Mouse (Mus musculus) limb, embryonic 14.5 days (tissue): ENCODE results near the gene Pxdc1. TPM values are rescaled to one million over a fixed set of nuclear protein-coding genes. Genes with fewer than 3 reads are reported as not detected.

Experiments used
- ATAC-seq: fragments of 200-750 bp; cut with Nextera tagmentation; 2 replicates; pipeline ENCODE4 v1.8.0; 2017; ENCODE audit warnings: low read depth, moderate number of reproducible peaks, moderate TSS enrichment; ENCODE audit not compliant: low FRiP score
- DNase-seq: peaks from one replicate; pipeline ENCODE4 v3.0.0-alpha.2; 2015; ENCODE audit warnings: low spot score
- H3K27ac ChIP-seq: fragments of 300-500 bp; sonication (generic); replicated peaks from 2 replicates; pipeline ENCODE4 v1.5.1; 2014; ENCODE audit warnings: low read depth, mild to moderate bottlenecking, low read length, moderate library complexity, mixed read lengths
- H3K27me3 ChIP-seq: fragments of 300-500 bp; sonication (generic); 2 replicates; pipeline ENCODE4 v1.6.1; 2014; ENCODE audit warnings: low read length, mixed read lengths; ENCODE audit not compliant: control insufficient read depth, insufficient read depth
- H3K36me3 ChIP-seq: fragments of 300-500 bp; sonication (generic); 2 replicates; pipeline ENCODE4 v1.6.1; 2014; ENCODE audit warnings: mild to moderate bottlenecking, low read length, moderate library complexity, mixed read lengths; ENCODE audit not compliant: control insufficient read depth, insufficient read depth
- H3K4me1 ChIP-seq: fragments of 300-500 bp; sonication (generic); 2 replicates; pipeline ENCODE4 v1.6.1; 2014; ENCODE audit warnings: antibody characterized with exemption, low read length, mixed read lengths; ENCODE audit not compliant: control insufficient read depth, insufficient read depth
- H3K4me2 ChIP-seq: fragments of 300-500 bp; sonication (generic); replicated peaks from 2 replicates; pipeline ENCODE4 v1.6.1; 2014; ENCODE audit warnings: low read depth, mild to moderate bottlenecking, low read length, moderate library complexity; ENCODE audit not compliant: severe bottlenecking
- H3K4me3 ChIP-seq: fragments of 300-500 bp; sonication (generic); replicated peaks from 2 replicates; pipeline ENCODE4 v1.5.1; 2014; ENCODE audit warnings: low read length
- H3K9ac ChIP-seq: fragments of 300-500 bp; sonication (generic); 2 replicates; pipeline ENCODE4 v1.6.1; 2014; ENCODE audit warnings: mild to moderate bottlenecking, low read depth, low read length, moderate library complexity; ENCODE audit not compliant: severe bottlenecking
- H3K9me3 ChIP-seq: fragments of 300-500 bp; sonication (generic); 2 replicates; pipeline ENCODE4 v1.6.1; 2016; ENCODE audit warnings: low read length; ENCODE audit not compliant: control insufficient read depth
- POLR2A ChIP-seq: fragments of 200-500 bp; IDR thresholded peaks from 2 replicates; pipeline ENCODE4 v1.8.0; 2012; ENCODE audit warnings: inconsistent platforms, mild to moderate bottlenecking, moderate library complexity, borderline replicate concordance; ENCODE audit not compliant: insufficient read depth, insufficient read length; ENCODE audit errors: extremely low read depth
- WGBS: fragments of 180-500 bp; shearing (Covaris S2); extraction: QIAGEN DNeasy Blood & Tissue Kit; methylation state at CpG from one replicate; pipeline ENCODE4 v1.1.7; 2014; 5-methylcytosine and 5-hydroxymethylcytosine counted together
- polyA plus RNA-seq, 2 experiments: library from polyadenylated mRNA; depleted of rRNA in 1 of 2; stranded (reverse) in 1 of 2; unstranded in 1 of 2; fragments of >200 nt; fragmentation: Nextera tagmentation in 1 of 2; extraction: Ambion mirVana in 1 of 2; gene quantifications; 2 replicates each; pipeline versions ENCODE4 v1.2.1 to v1.2.3; 2012 to 2014

The Pxdc1 gene
- polyA plus RNA-seq, 2 experiments: 24.0 to 27.7 TPM

DNA sequence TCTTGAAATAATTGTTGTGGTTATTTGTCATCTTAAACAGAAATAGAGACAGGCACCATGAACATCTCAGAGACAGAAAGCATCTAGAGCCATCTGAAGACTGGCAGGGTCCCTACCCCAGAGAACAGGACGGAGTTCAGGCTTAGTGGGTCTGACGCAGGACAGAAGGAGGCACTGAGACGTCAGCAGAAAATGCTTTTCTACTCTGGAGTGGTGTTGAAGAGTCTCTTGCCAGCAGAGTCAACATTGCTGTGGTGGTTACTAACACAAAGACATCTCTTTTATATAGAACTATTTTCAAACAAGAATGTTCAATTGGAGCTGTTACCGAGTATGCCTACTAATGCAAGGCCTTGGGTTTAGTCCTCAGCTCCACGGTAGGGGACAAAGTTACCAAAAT, 20.1 kb upstream of the Pxdc1 start:
- no peak overlapping the region for H3K4me2 ChIP-seq
- H3K4me1 ChIP-seq: 0 out of 2 replicates have a peak, but pooled peaks cover 5% of the 10 kb centered on the region
- no peak for DNase-seq
- H3K4me3 ChIP-seq: no peak overlapping the region
- ATAC-seq: no peak
- no peaks in the 10 kb centered on the region for H3K9me3 ChIP-seq
- H3K36me3 ChIP-seq: no peaks in the 10 kb centered on the region
- H3K27ac ChIP-seq: no peak overlapping the region
- 91% methylated on average over 5 of the region's 5 CpGs for WGBS
- no peak for TF ChIP-seq POLR2A
- no peak overlapping the region for H3K9ac ChIP-seq
- H3K27me3 ChIP-seq: no peaks in the 10 kb centered on the region

DNA sequence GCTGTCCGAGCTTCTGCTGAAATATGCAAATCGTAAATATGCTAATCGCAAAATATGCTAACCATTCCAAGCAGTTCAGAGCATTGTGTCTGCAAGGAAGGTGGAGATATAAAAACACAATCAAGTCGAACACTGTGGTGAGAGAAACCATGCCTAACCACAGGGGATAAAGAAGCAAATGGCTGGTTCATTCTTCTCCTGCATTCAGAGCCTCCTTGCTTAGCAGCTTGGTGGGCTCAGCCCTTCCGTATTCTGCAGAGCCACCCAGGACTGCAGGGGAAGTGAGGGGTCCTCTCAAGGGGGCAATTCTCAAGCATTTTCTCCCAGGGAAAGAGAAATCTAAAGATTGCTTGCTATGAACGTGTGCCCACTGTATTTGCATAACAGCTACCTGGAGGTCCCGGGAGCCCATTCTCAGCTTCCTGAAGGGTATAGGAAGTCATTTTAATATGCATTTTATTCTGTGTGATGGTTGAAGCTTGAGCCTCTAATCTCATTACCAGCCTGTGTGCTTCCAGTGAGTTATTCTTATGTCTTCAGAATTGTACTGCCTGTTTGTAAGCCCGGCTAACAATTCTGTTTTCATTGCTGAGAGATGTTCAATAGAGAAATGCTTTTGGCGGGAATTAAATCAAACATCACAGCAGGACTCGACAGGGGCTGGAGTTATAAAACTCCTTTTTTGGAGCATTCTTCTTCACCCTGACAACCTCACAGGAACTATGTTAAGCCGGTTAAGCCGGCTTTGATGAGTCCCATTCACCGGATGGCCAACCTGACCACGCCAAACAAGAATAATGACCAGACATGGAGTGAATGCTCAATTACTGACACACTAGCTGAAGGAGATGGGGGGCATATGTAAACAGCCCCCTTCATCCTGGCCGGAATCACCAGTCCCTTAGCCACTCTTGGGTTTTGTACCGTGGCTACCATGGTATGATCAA, 16.9 kb upstream of the Pxdc1 start:
- H3K4me3 ChIP-seq: no peak overlapping the region
- no peak overlapping the region for H3K27ac ChIP-seq
- DNase-seq (no peak), ATAC-seq (no peak)
- 52% methylated on average over 16 of the region's 16 CpGs for whole genome bisulfite sequencing
- no peaks in the 10 kb centered on the region for H3K9me3 ChIP-seq
- no peak overlapping the region for H3K9ac ChIP-seq
- H3K36me3 ChIP-seq: no peaks in the 10 kb centered on the region
- H3K27me3 ChIP-seq: no peaks in the 10 kb centered on the region
- no peak overlapping the region for H3K4me2 ChIP-seq
- TF ChIP-seq POLR2A: no peak
- H3K4me1 ChIP-seq: no peaks in the 10 kb centered on the region

DNA sequence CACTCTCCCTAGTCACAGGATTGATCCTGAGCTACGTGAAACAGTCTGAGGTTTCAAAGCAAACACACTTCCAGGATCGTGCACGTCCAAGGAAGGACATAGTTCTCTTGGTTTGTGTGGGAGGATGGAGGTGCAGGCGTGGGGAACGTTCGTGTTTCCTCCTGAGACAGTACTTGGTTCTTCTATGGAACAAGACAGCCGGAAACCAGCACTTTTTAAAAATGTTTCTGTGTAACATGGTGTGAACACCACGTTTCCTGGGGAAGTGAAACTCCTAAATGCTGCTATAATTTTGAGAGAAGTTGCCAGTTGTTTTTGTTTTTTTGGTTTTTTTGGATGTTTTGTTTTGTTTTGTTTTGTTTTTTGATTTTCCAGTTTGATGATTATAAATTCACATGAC, 13.9 kb upstream of the Pxdc1 start:
- no peak overlapping the region for H3K4me3 ChIP-seq
- H3K9ac ChIP-seq: no peak overlapping the region
- DNase-seq: no peak
- WGBS: 82% methylated on average over 8 of the region's 8 CpGs
- ATAC-seq: no peak
- H3K27ac ChIP-seq: no peak overlapping the region
- H3K36me3 ChIP-seq: no peaks in the 10 kb centered on the region
- H3K4me2 ChIP-seq: no peak overlapping the region
- H3K9me3 ChIP-seq: no peaks in the 10 kb centered on the region
- H3K27me3 ChIP-seq: no peaks in the 10 kb centered on the region
- TF ChIP-seq POLR2A: no peak
- no peaks in the 10 kb centered on the region for H3K4me1 ChIP-seq

DNA sequence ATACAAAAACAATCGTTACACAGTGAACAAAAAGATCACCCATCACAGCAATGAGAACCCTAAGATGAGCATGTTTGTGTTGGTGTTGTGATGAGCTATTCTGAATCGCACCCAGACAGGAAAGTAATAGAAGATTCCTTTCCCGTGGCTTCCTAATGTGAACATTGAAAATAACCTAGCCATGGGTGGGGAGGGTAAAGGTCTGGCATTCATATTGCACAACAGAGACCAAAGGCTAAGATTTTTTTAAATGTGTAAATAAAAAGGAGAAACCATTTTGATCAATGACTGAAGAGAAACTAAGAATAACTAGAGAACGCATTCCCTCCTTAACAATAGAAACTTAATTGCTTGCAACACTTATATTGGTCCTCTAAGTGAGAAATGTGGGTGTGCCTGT, 11.8 kb upstream of the Pxdc1 start:
- Histone ChIP-seq H3K4me2 (no peak overlapping the region), H3K27me3 (no peaks in the 10 kb centered on the region), H3K27ac (no peak overlapping the region), H3K9me3 (no peaks in the 10 kb centered on the region), H3K9ac (no peak overlapping the region), H3K4me3 (no peak overlapping the region), H3K4me1 (no peaks in the 10 kb centered on the region), H3K36me3 (no peaks in the 10 kb centered on the region)
- 90% methylated on average over 4 of the region's 4 CpGs for WGBS
- ATAC-seq (no peak), DNase-seq (no peak)
- no peak for TF ChIP-seq POLR2A

DNA sequence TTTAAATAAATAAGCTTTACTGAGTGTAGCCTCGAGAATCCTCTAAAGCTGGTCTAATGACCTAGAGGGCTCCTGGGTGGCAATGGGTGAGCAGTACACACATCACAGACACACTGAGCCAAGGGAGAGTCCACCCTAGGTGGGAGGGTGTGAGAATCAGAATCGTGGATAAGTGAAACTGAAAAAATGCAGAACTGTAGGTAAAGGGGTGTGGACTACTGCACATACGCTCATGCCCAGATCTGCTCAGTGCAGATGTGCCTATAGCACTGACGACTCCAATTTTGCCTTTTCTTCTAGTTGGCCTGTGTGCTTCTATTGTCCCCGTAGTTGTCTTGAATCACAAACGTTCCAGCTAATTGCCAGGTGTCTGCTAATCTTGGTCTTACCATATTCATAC, 10.5 kb upstream of the Pxdc1 start:
- H3K4me2 ChIP-seq: no peak overlapping the region
- no peak for TF ChIP-seq POLR2A
- ATAC-seq (no peak), DNase-seq (no peak)
- no peak overlapping the region for H3K4me3 ChIP-seq
- no peaks in the 10 kb centered on the region for H3K27me3 ChIP-seq
- H3K9ac ChIP-seq: no peak overlapping the region
- H3K27ac ChIP-seq: no peak overlapping the region
- H3K4me1 ChIP-seq: no peaks in the 10 kb centered on the region
- H3K36me3 ChIP-seq: no peaks in the 10 kb centered on the region
- no peaks in the 10 kb centered on the region for H3K9me3 ChIP-seq
- WGBS: 78% methylated on average over 6 of the region's 6 CpGs
